Mouse (Mus musculus) frontal cortex, adult (tissue): ENCODE measurements around the gene Ank.

Experiments used
- ATAC-seq: cut with Nextera tagmentation; 2 replicates; pipeline ENCODE4 v1.9.2; 2017; ENCODE audit warnings: mild to moderate bottlenecking, moderate library complexity, mixed read lengths; ENCODE audit not compliant: low TSS enrichment

Gene Ank

GRCm38 (mm10) chr15:27536771-27537170 lies 70.3 kb downstream of the Ank start:
- peak; percentile 64 for ATAC-seq

GRCm38 (mm10) chr15:27537519-27538223 lies 71.2 kb downstream of the Ank start:
- ATAC-seq, result no peak

- ATAC-seq, result peak; percentile 20
These were observed 73.3 kb downstream of the Ank start for GRCm38 (mm10) chr15:27539745-27540144.

- no peak for ATAC-seq
These were observed 78.7 kb downstream of the Ank start for GRCm38 (mm10) chr15:27545203-27545602.

GRCm38 (mm10) chr15:27548110-27548509 lies 81.6 kb downstream of the Ank start:
- peak; percentile 11; the same call in 1 of the 2 replicates for ATAC-seq

GRCm38 (mm10) chr15:27549071-27549470 lies 82.6 kb downstream of the Ank start:
- ATAC-seq, result no peak

GRCm38 (mm10) chr15:27549878-27550277 lies 83.4 kb downstream of the Ank start:
- no peak for ATAC-seq

- ATAC-seq, result peak; percentile 66
These were observed 84.0 kb downstream of the Ank start for GRCm38 (mm10) chr15:27550358-27550992.

- no peak for ATAC-seq
These were observed 84.9 kb downstream of the Ank start for GRCm38 (mm10) chr15:27551117-27552114.

- ATAC-seq, result no peak
These were observed 85.7 kb downstream of the Ank start for GRCm38 (mm10) chr15:27552129-27552700.

GRCm38 (mm10) chr15:27553554-27553953 lies 87.1 kb downstream of the Ank start:
- ATAC-seq, result no peak

GRCm38 (mm10) chr15:27558456-27559147 lies 92.1 kb downstream of the Ank start:
- peak; percentile 32 for ATAC-seq

- ATAC-seq, result no peak
These were observed 93.8 kb downstream of the Ank start for GRCm38 (mm10) chr15:27560315-27560714.

GRCm38 (mm10) chr15:27564106-27565100 lies 97.9 kb downstream of the Ank start:
- ATAC-seq, result peak; percentile 45

- ATAC-seq, result peak; percentile 64
These were observed 99.2 kb downstream of the Ank start for GRCm38 (mm10) chr15:27565626-27566185.

GRCm38 (mm10) chr15:27567356-27567755 lies 100.9 kb downstream of the Ank start:
- ATAC-seq, result no peak

GRCm38 (mm10) chr15:27568371-27568770 lies 101.9 kb downstream of the Ank start:
- ATAC-seq, result no peak

- ATAC-seq, result no peak
These were observed 103.4 kb downstream of the Ank start for GRCm38 (mm10) chr15:27569924-27570323.

- ATAC-seq, result peak; percentile 9; the same call in 1 of the 2 replicates
These were observed 103.9 kb downstream of the Ank start for GRCm38 (mm10) chr15:27570385-27570784.

- ATAC-seq, result peak; percentile 12; the same call in 1 of the 2 replicates
These were observed 104.7 kb downstream of the Ank start for GRCm38 (mm10) chr15:27571179-27571578.
